Mouse (Mus musculus): ENCODE results near the gene Taar1. TPM values are rescaled to one million over a fixed set of nuclear protein-coding genes. Genes with fewer than 3 reads are reported as not detected.

Gene Taar1
- polyA plus RNA-seq, 1 experiment from 2014 or later = not detected

Other genes starting within 250 kb of the Taar1 start
- gene Rps12, start 133.1 kb upstream of the Taar1 start, polyA plus RNA-seq (2015; fragmentation: Nextera tagmentation; extraction: Ambion mirVana) = 245 and 261 TPM in 2 replicates
- 32.3 and 35.6 TPM in 2 replicates for gene Slc18b1, start 123.4 kb upstream of the Taar1 start, polyA plus RNA-seq (2015; fragmentation: Nextera tagmentation; extraction: Ambion mirVana)
- gene Vnn3, start 68.9 kb upstream of the Taar1 start, polyA plus RNA-seq (2015; fragmentation: Nextera tagmentation; extraction: Ambion mirVana) = not detected in 2 replicates
- 0.41 and 0.63 TPM in 2 replicates for gene Vnn1, start 25.7 kb upstream of the Taar1 start, polyA plus RNA-seq (2015; fragmentation: Nextera tagmentation; extraction: Ambion mirVana)
- gene Taar2, start 18.2 kb downstream of the Taar1 start, polyA plus RNA-seq (2015; fragmentation: Nextera tagmentation; extraction: Ambion mirVana) = 0.27 TPM in 1 of 2 replicates, not detected in the other
- not detected in 2 replicates for gene Taar3, start 29.2 kb downstream of the Taar1 start, polyA plus RNA-seq (2015; fragmentation: Nextera tagmentation; extraction: Ambion mirVana)
- not detected in 2 replicates for gene Taar4, start 40.1 kb downstream of the Taar1 start, polyA plus RNA-seq (2015; fragmentation: Nextera tagmentation; extraction: Ambion mirVana)
- gene Taar5, start 50.4 kb downstream of the Taar1 start, polyA plus RNA-seq (2015; fragmentation: Nextera tagmentation; extraction: Ambion mirVana) = not detected in 2 replicates
- gene Taar6, start 65.3 kb downstream of the Taar1 start, polyA plus RNA-seq (2015; fragmentation: Nextera tagmentation; extraction: Ambion mirVana) = not detected in 2 replicates
- not detected in 2 replicates for gene Taar7a, start 73.1 kb downstream of the Taar1 start, polyA plus RNA-seq (2015; fragmentation: Nextera tagmentation; extraction: Ambion mirVana)
- not detected in 2 replicates for gene Taar7b, start 79.6 kb downstream of the Taar1 start, polyA plus RNA-seq (2015; fragmentation: Nextera tagmentation; extraction: Ambion mirVana)
- gene Taar7d, start 106.9 kb downstream of the Taar1 start, polyA plus RNA-seq (2015; fragmentation: Nextera tagmentation; extraction: Ambion mirVana) = not detected in 2 replicates
- gene Taar7e, start 117.3 kb downstream of the Taar1 start, polyA plus RNA-seq (2015; fragmentation: Nextera tagmentation; extraction: Ambion mirVana) = not detected in 2 replicates
- not detected in 2 replicates for gene Taar7f, start 129.2 kb downstream of the Taar1 start, polyA plus RNA-seq (2015; fragmentation: Nextera tagmentation; extraction: Ambion mirVana)
- gene Taar8a, start 156.1 kb downstream of the Taar1 start, polyA plus RNA-seq (2015; fragmentation: Nextera tagmentation; extraction: Ambion mirVana) = not detected in 2 replicates
- not detected in 2 replicates for gene Taar8b, start 171.9 kb downstream of the Taar1 start, polyA plus RNA-seq (2015; fragmentation: Nextera tagmentation; extraction: Ambion mirVana)
- gene Taar8c, start 181.6 kb downstream of the Taar1 start, polyA plus RNA-seq (2015; fragmentation: Nextera tagmentation; extraction: Ambion mirVana) = not detected in 2 replicates
- not detected in 2 replicates for gene Taar9, start 189.2 kb downstream of the Taar1 start, polyA plus RNA-seq (2015; fragmentation: Nextera tagmentation; extraction: Ambion mirVana)
- gene Stx7, start 228.9 kb downstream of the Taar1 start, polyA plus RNA-seq (2015; fragmentation: Nextera tagmentation; extraction: Ambion mirVana) = 62.6 and 79.7 TPM in 2 replicates